Mouse (Mus musculus) heart, embryonic 12.5 days (tissue): ENCODE data around the gene Vsx2. TPM values are rescaled to one million over a fixed set of nuclear protein-coding genes. Genes with fewer than 3 reads are reported as not detected.
A peak's percentile ranks its signal among the peaks of the same experiment; 100 is the strongest.
"Not testable (repeated sequence)": the region's sequence is repeated elsewhere in the genome, so short reads cannot be mapped to it uniquely, and the experiment has no call there.

Experiments
- ATAC-seq: fragments of 200-750 bp; cut with Nextera tagmentation; 2 replicates; pipeline ENCODE4 v1.8.0; 2017; ENCODE audit warnings: moderate TSS enrichment, moderate library complexity; ENCODE audit not compliant: insufficient number of reproducible peaks, low FRiP score
- H3K27ac ChIP-seq: fragments of 300-500 bp; sonication (generic); 2 replicates; pipeline ENCODE4 v1.5.1; 2016; ENCODE audit warnings: mild to moderate bottlenecking, moderate library complexity; ENCODE audit not compliant: poor library complexity, severe bottlenecking
- H3K27me3 ChIP-seq: fragments of 300-500 bp; sonication (generic); replicated peaks from 2 replicates; pipeline ENCODE4 v1.6.1; 2016; ENCODE audit warnings: mild to moderate bottlenecking, moderate library complexity
- H3K36me3 ChIP-seq: fragments of 300-500 bp; sonication (generic); 2 replicates; pipeline ENCODE4 v1.6.1; 2016; ENCODE audit warnings: mild to moderate bottlenecking, moderate library complexity
- H3K4me1 ChIP-seq: fragments of 300-500 bp; sonication (generic); replicated peaks from 2 replicates; pipeline ENCODE4 v1.6.1; 2016; ENCODE audit warnings: mild to moderate bottlenecking
- H3K4me2 ChIP-seq: fragments of 300-500 bp; sonication (generic); 2 replicates; pipeline ENCODE4 v1.6.1; 2016; ENCODE audit warnings: mild to moderate bottlenecking, moderate library complexity
- H3K4me3 ChIP-seq: fragments of 300-500 bp; sonication (generic); 2 replicates; pipeline ENCODE4 v1.5.1; 2016; ENCODE audit warnings: mild to moderate bottlenecking
- H3K9ac ChIP-seq: fragments of 300-500 bp; sonication (generic); 2 replicates; pipeline ENCODE4 v1.6.1; 2016; ENCODE audit warnings: mild to moderate bottlenecking, moderate library complexity
- H3K9me3 ChIP-seq: fragments of 300-500 bp; sonication (generic); replicated peaks from 2 replicates; pipeline ENCODE4 v1.6.1; 2016; ENCODE audit warnings: mild to moderate bottlenecking, moderate library complexity
- WGBS: fragments of 180-500 bp; shearing (Covaris S2); methylation state at CpG from one replicate; pipeline ENCODE4 v1.1.7; 2016; 5-methylcytosine and 5-hydroxymethylcytosine counted together
- polyA plus RNA-seq: library from polyadenylated mRNA; unstranded; fragments of >200 nt; fragmentation: Nextera tagmentation; extraction: Ambion mirVana; gene quantifications from 2 replicates; pipeline ENCODE4 v1.2.1, GENCODE M21; 2016

Vsx2 gene
- not detected in 2 replicates for polyA plus RNA-seq

- Histone ChIP-seq H3K9me3 (no peaks in the 10 kb centered on the region), H3K4me3 (peak within 1 kb of the TSS; percentile 35), H3K9ac (0 out of 2 replicates have a peak within 1 kb of the TSS, but pooled peaks have one; percentile 31), H3K27ac (no peak within 1 kb of the TSS), H3K36me3 (no peaks in the 10 kb centered on the region), H3K4me1 (peaks cover 27% of the 10 kb centered on the region), H3K27me3 (peaks cover 81% of the 10 kb centered on the region), H3K4me2 (peak within 1 kb of the TSS; percentile 54)
- ATAC-seq: no peak
- WGBS: 1% methylated on average over 25 of the region's 25 CpGs
These were observed at the start of gene Vsx2 for GRCm38 (mm10) chr12:84569336-84569970. TSS of gene Vsx2 (plus strand) at chr12:84569762.

GRCm38 (mm10) chr12:84523728-84524127 lies 45.8 kb upstream of the Vsx2 start:
- no peak overlapping the region for H3K9ac ChIP-seq
- H3K36me3 ChIP-seq: peaks cover 8% of the 10 kb centered on the region
- H3K4me1 ChIP-seq: no peaks in the 10 kb centered on the region; the same call in 1 of the 2 replicates
- 58% methylated on average over 3 of the region's 3 CpGs for WGBS
- H3K4me3 ChIP-seq: no peak overlapping the region
- H3K27ac ChIP-seq: no peak overlapping the region
- no peak for ATAC-seq
- H3K27me3 ChIP-seq: no peaks in the 10 kb centered on the region
- H3K9me3 ChIP-seq: no peaks in the 10 kb centered on the region
- H3K4me2 ChIP-seq: no peak overlapping the region

GRCm38 (mm10) chr12:84524147-84525050 lies 45.2 kb upstream of the Vsx2 start:
- peaks cover 8% of the 10 kb centered on the region for H3K36me3 ChIP-seq
- WGBS: 65% methylated on average over 11 of the region's 11 CpGs
- H3K27ac ChIP-seq: no peak overlapping the region
- no peak overlapping the region for H3K4me3 ChIP-seq
- H3K4me2 ChIP-seq: no peak overlapping the region
- ATAC-seq: no peak
- no peaks in the 10 kb centered on the region for H3K27me3 ChIP-seq
- H3K9ac ChIP-seq: no peak overlapping the region
- H3K4me1 ChIP-seq: no peaks in the 10 kb centered on the region; the same call in 1 of the 2 replicates
- H3K9me3 ChIP-seq: no peaks in the 10 kb centered on the region

GRCm38 (mm10) chr12:84525422-84525821 lies 44.1 kb upstream of the Vsx2 start:
- no peak overlapping the region for H3K4me3 ChIP-seq
- no peak overlapping the region for H3K9ac ChIP-seq
- H3K4me2 ChIP-seq: no peak overlapping the region
- 84% methylated on average over 12 of the region's 12 CpGs for WGBS
- no peaks in the 10 kb centered on the region for H3K9me3 ChIP-seq
- peaks cover 8% of the 10 kb centered on the region for H3K36me3 ChIP-seq
- H3K4me1 ChIP-seq: no peaks in the 10 kb centered on the region; the same call in 1 of the 2 replicates
- no peak for ATAC-seq
- no peaks in the 10 kb centered on the region for H3K27me3 ChIP-seq
- H3K27ac ChIP-seq: no peak overlapping the region

- peaks cover 6% of the 10 kb centered on the region for H3K4me1 ChIP-seq
- H3K27ac ChIP-seq: no peak overlapping the region
- no peaks in the 10 kb centered on the region for H3K27me3 ChIP-seq
- peaks cover 19% of the 10 kb centered on the region for H3K36me3 ChIP-seq
- no peaks in the 10 kb centered on the region for H3K9me3 ChIP-seq
- H3K9ac ChIP-seq: no peak overlapping the region
- H3K4me2 ChIP-seq: no peak overlapping the region
- no peak overlapping the region for H3K4me3 ChIP-seq
- ATAC-seq: no peak
- 76% methylated on average over 5 of the region's 5 CpGs for whole genome bisulfite sequencing
These were observed 39.1 kb upstream of the Vsx2 start for GRCm38 (mm10) chr12:84530426-84530825.

GRCm38 (mm10) chr12:84531906-84532829 lies 37.4 kb upstream of the Vsx2 start:
- Histone ChIP-seq H3K27ac (no peak overlapping the region), H3K4me2 (no peak overlapping the region), H3K4me1 (peaks cover 6% of the 10 kb centered on the region), H3K4me3 (no peak overlapping the region), H3K27me3 (no peaks in the 10 kb centered on the region), H3K9me3 (no peaks in the 10 kb centered on the region), H3K36me3 (peaks cover 14% of the 10 kb centered on the region), H3K9ac (no peak overlapping the region)
- 74% methylated on average over 13 of the region's 13 CpGs for WGBS
- ATAC-seq: no peak

GRCm38 (mm10) chr12:84532830-84533199 lies 36.7 kb upstream of the Vsx2 start:
- ATAC-seq: no peak
- Histone ChIP-seq H3K27me3 (no peaks in the 10 kb centered on the region), H3K4me3 (no peak overlapping the region), H3K4me1 (peaks cover 6% of the 10 kb centered on the region), H3K4me2 (no peak overlapping the region), H3K27ac (no peak overlapping the region), H3K36me3 (peaks cover 14% of the 10 kb centered on the region), H3K9me3 (no peaks in the 10 kb centered on the region), H3K9ac (no peak overlapping the region)
- 77% methylated on average over 8 of the region's 8 CpGs for WGBS

GRCm38 (mm10) chr12:84533706-84534486 lies 35.7 kb upstream of the Vsx2 start:
- no peaks in the 10 kb centered on the region for H3K27me3 ChIP-seq
- H3K36me3 ChIP-seq: peaks cover 14% of the 10 kb centered on the region
- WGBS: 82% methylated on average over 7 of the region's 7 CpGs
- no peak overlapping the region for H3K27ac ChIP-seq
- H3K4me3 ChIP-seq: no peak overlapping the region
- H3K9me3 ChIP-seq: no peaks in the 10 kb centered on the region
- peaks cover 6% of the 10 kb centered on the region for H3K4me1 ChIP-seq
- H3K4me2 ChIP-seq: no peak overlapping the region
- ATAC-seq: no peak
- H3K9ac ChIP-seq: no peak overlapping the region

GRCm38 (mm10) chr12:84539537-84539936 lies 30.0 kb upstream of the Vsx2 start:
- H3K4me2 ChIP-seq, ATAC-seq, H3K4me1 ChIP-seq, H3K36me3 ChIP-seq, H3K9ac ChIP-seq, H3K27me3 ChIP-seq, H3K4me3 ChIP-seq, H3K27ac ChIP-seq, H3K9me3 ChIP-seq: not testable (repeated sequence)
- 79% methylated on average over 3 of the region's 3 CpGs for WGBS

- Histone ChIP-seq H3K27me3 (no peaks in the 10 kb centered on the region), H3K4me2 (no peak overlapping the region), H3K9ac (no peak overlapping the region), H3K27ac (no peak overlapping the region), H3K9me3 (no peaks in the 10 kb centered on the region), H3K4me3 (no peak overlapping the region), H3K36me3 (no peaks in the 10 kb centered on the region), H3K4me1 (no peaks in the 10 kb centered on the region)
- ATAC-seq: no peak
- 78% methylated on average over 11 of the region's 11 CpGs for WGBS
These were observed 28.1 kb upstream of the Vsx2 start for GRCm38 (mm10) chr12:84541391-84541958.
